Mouse (Mus musculus): ENCODE measurements at regions not wholly inside any gene's neighbourhood (a gene's known extent, or its start where the extent isn't known, plus 50 kb on each side); places are given as distances from the start of the nearest gene placed in this dataset.

DNA sequence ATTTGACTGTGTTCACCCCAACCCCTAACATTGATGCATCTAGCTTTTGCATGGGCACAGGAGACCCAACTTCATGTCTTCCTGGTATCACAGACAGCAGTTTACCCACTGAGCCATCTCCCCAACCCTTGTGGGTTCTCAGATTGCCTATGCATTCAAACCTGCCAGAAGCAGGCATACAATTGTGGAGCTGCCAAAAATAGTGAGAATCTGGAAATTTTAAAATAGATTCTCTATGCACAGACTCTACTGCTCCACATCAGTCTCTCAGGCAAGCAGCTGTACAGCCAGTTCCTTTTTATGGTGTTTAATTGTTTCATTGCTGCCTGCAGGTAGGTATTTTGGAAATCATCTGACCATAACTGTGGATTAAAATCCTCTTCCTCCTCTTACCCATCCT is 129.9 kb upstream of the Gls start:
- TF ChIP-seq CTCF (IDR thresholded peaks at IDR 0.05; ENCODE audit: control insufficient read depth, insufficient read depth, insufficient replicate concordance, low read depth, low read length) (no peak), POLR2A (IDR thresholded peaks at IDR 0.05; ENCODE audit: control insufficient read depth, low read depth, low read length) (no peak)
